10 mouse cellular contexts compared by ENCODE assay signal in genomic region chr2:70091801-70092522, GRCm38 (mm10). TPM values are rescaled to one million over a fixed set of nuclear protein-coding genes. Genes with fewer than 3 reads are reported as not detected.
DNase-seq lines count a peak whose midpoint lies in the region; ATAC-seq and TF ChIP-seq lines count a peak whose summit lies in the region.
"Had no signal": no experiment of that assay in that cellular context is flagged by ENCODE, and none has a peak within 500 bp of the region (broad histone marks: within the 10 kb centered on the region; RNA-seq: fewer than 3 reads in every experiment).

No protein-coding gene starts in this region.

- H3K9ac ChIP-seq in hindbrain, embryonic 14.5 days: no peak overlapping the region
- H3K9ac ChIP-seq in neural tube, embryonic 15.5 days (replicated peaks): no peak overlapping the region
- H3K9ac ChIP-seq: lung, embryonic 14.5 days had no signal

- TF ChIP-seq POLR2A in bone marrow macrophage, adult 2 months (IDR thresholded peaks at IDR 0.05; ENCODE audit: borderline replicate concordance, low read depth, low read length): no peak

- WGBS in hindbrain, embryonic 14.5 days: 64% methylated on average over 10 of the region's 10 CpGs
- WGBS in neural tube, embryonic 15.5 days: 61% methylated on average over 10 of the region's 10 CpGs

- peak; percentile 31 for DNase-seq in thymus, postnatal 14 days
- DNase-seq in thymus, postnatal 36 days: no peak
- DNase-seq in hindbrain, embryonic 14.5 days (ENCODE audit: low spot score): no peak
- DNase-seq in gastrocnemius, adult 8-10 months (ENCODE audit: low spot score in 2 of 2): no peak
- DNase-seq: lung, embryonic 14.5 days had no signal

- no peak overlapping the region for H3K4me2 ChIP-seq in hindbrain, embryonic 14.5 days (replicated peaks)
- no peak overlapping the region for H3K4me2 ChIP-seq in neural tube, embryonic 15.5 days
- H3K4me2 ChIP-seq: lung, embryonic 14.5 days had no signal

- peak; percentile 58 for ATAC-seq in monocyte, adult 5-6 weeks (replicated peaks; ENCODE audit: insufficient number of reproducible peaks, low FRiP score, low TSS enrichment, poor library complexity, severe bottlenecking)
- ATAC-seq in hindbrain, embryonic 14.5 days (ENCODE audit: low FRiP score): no peak
- no peak for ATAC-seq in neural tube, embryonic 15.5 days (ENCODE audit: low FRiP score)
- ATAC-seq: forebrain, embryonic 16.5 days had no signal

- H3K4me1 ChIP-seq in bone marrow macrophage, adult 2 months (ENCODE audit: control insufficient read depth, insufficient read depth, low read length): peaks cover 30% of the 10 kb centered on the region
- H3K4me1 ChIP-seq in hindbrain, embryonic 14.5 days (replicated peaks; ENCODE audit: control insufficient read depth, insufficient read depth, low read length): peaks cover 5% of the 10 kb centered on the region; the same call in 1 of the 2 replicates
- peaks cover 11% of the 10 kb centered on the region; the same call in 1 of the 2 replicates for H3K4me1 ChIP-seq in neural tube, embryonic 15.5 days

- no peaks in the 10 kb centered on the region for H3K36me3 ChIP-seq in hindbrain, embryonic 14.5 days (replicated peaks; ENCODE audit: control insufficient read depth, insufficient read depth)
- H3K36me3 ChIP-seq in neural tube, embryonic 15.5 days: no peaks in the 10 kb centered on the region
- H3K36me3 ChIP-seq: heart, embryonic 10.5 days had no signal

- peak overlapping the region; percentile 94 for H3K27ac ChIP-seq in bone marrow macrophage, adult 2 months (ENCODE audit: insufficient read depth, low read depth, low read length)
- H3K27ac ChIP-seq in hindbrain, embryonic 14.5 days: no peak overlapping the region
- no peak overlapping the region for H3K27ac ChIP-seq in neural tube, embryonic 15.5 days (replicated peaks)
- H3K27ac ChIP-seq: heart, embryonic 10.5 days had no signal

- H3K27me3 ChIP-seq in hindbrain, embryonic 14.5 days (ENCODE audit: control insufficient read depth, insufficient read depth, low read length): no peaks in the 10 kb centered on the region
- H3K27me3 ChIP-seq in neural tube, embryonic 15.5 days (replicated peaks): no peaks in the 10 kb centered on the region

- H3K9me3 ChIP-seq in hindbrain, embryonic 14.5 days (ENCODE audit: control insufficient read depth, low read length): no peaks in the 10 kb centered on the region
- no peaks in the 10 kb centered on the region for H3K9me3 ChIP-seq in neural tube, embryonic 15.5 days (replicated peaks)
- H3K9me3 ChIP-seq: heart, embryonic 10.5 days had no signal

- H3K4me3 ChIP-seq in bone marrow macrophage, adult 2 months (ENCODE audit: insufficient read depth, low read length): peak overlapping the region; percentile 46
- H3K4me3 ChIP-seq in hindbrain, embryonic 14.5 days (replicated peaks; ENCODE audit: low read length): no peak overlapping the region
- H3K4me3 ChIP-seq in neural tube, embryonic 15.5 days (replicated peaks): no peak overlapping the region
- H3K4me3 ChIP-seq: heart, embryonic 10.5 days had no signal

- no peak for TF ChIP-seq CTCF in bone marrow macrophage, adult 2 months (IDR thresholded peaks at IDR 0.05; ENCODE audit: low read depth, low read length)

RNA-seq across cellular contexts. Expression of gene Myo3b, which starts 53.0 kb away (rescaled TPM):
- not detected in 2 replicates for polyA plus RNA-seq in bone marrow macrophage, adult 2 months (2012; ENCODE audit: insufficient read depth, insufficient read length, missing spikeins)
- total RNA-seq in monocyte, adult 5-6 weeks (2017): 0.10 to 2.9 TPM (median 1.5 TPM) in 3 replicates
- 0.08 and 0.27 TPM in 2 replicates for polyA plus RNA-seq in hindbrain, embryonic 14.5 days (2014; fragmentation: Nextera tagmentation; extraction: Ambion mirVana)
- total RNA-seq in gastrocnemius, adult 8-10 months (2022): not detected
- 0.19 and 0.22 TPM in 2 replicates for polyA plus RNA-seq in neural tube, embryonic 15.5 days (2015; fragmentation: Nextera tagmentation; extraction: Ambion mirVana)
